Mouse (Mus musculus): ENCODE measurements around the gene Gm10260. TPM values are rescaled to one million over a fixed set of nuclear protein-coding genes. Genes with fewer than 3 reads are reported as not detected.

Gm10260 gene
- 4.7 and 23.6 TPM in 2 replicates for polyA plus RNA-seq (2015; fragmentation: Nextera tagmentation; extraction: Ambion mirVana)

- Histone ChIP-seq H3K9me3 (replicated peaks) (no peaks in the 10 kb centered on the region), H3K27ac (replicated peaks) (no peak within 1 kb of the TSS), H3K9ac (no peak within 1 kb of the TSS), H3K4me1 (peaks cover 15% of the 10 kb centered on the region; the same call in 1 of the 2 replicates), H3K4me3 (replicated peaks) (no peak within 1 kb of the TSS), H3K4me2 (replicated peaks) (no peak within 1 kb of the TSS), H3K36me3 (no peaks in the 10 kb centered on the region), H3K27me3 (no peaks in the 10 kb centered on the region)
- ATAC-seq (ENCODE audit: insufficient number of reproducible peaks, low FRiP score, low TSS enrichment, low read depth) = no peak
- WGBS = 94% methylated on average over 11 of the region's 11 CpGs
Measured at GRCm38 (mm10) chr13:97760532-97760931, at the start of gene Gm10260. Gene Gm10260 (minus strand): TSS chr13:97760632.

- H3K4me1 ChIP-seq = 0 out of 2 replicates have a peak, but pooled peaks cover 4% of the 10 kb centered on the region
- no peak overlapping the region for H3K4me3 ChIP-seq (replicated peaks)
- ATAC-seq (ENCODE audit: insufficient number of reproducible peaks, low FRiP score, low TSS enrichment, low read depth) = no peak
- no peak overlapping the region for H3K9ac ChIP-seq
- no peak overlapping the region for H3K27ac ChIP-seq (replicated peaks)
- WGBS = 86% methylated on average over 4 of the region's 4 CpGs
- no peaks in the 10 kb centered on the region for H3K36me3 ChIP-seq
- no peak overlapping the region for H3K4me2 ChIP-seq (replicated peaks)
- no peaks in the 10 kb centered on the region for H3K27me3 ChIP-seq
- H3K9me3 ChIP-seq (replicated peaks) = no peaks in the 10 kb centered on the region
Measured at GRCm38 (mm10) chr13:97809828-97810227, 49.4 kb upstream of the Gm10260 start.

GRCm38 (mm10) chr13:97805907-97806306, 45.5 kb upstream of the Gm10260 start:
- WGBS = 73% methylated on average over 9 of the region's 9 CpGs
- H3K36me3 ChIP-seq = no peaks in the 10 kb centered on the region
- H3K27me3 ChIP-seq = no peaks in the 10 kb centered on the region
- H3K4me3 ChIP-seq (replicated peaks) = no peak overlapping the region
- no peak for ATAC-seq (ENCODE audit: insufficient number of reproducible peaks, low FRiP score, low TSS enrichment, low read depth)
- no peak overlapping the region for H3K4me2 ChIP-seq (replicated peaks)
- no peaks in the 10 kb centered on the region for H3K9me3 ChIP-seq (replicated peaks)
- no peak overlapping the region for H3K9ac ChIP-seq
- H3K4me1 ChIP-seq = 0 out of 2 replicates have a peak, but pooled peaks cover 4% of the 10 kb centered on the region
- H3K27ac ChIP-seq (replicated peaks) = no peak overlapping the region

- Histone ChIP-seq H3K27ac (replicated peaks) (no peak overlapping the region), H3K4me1 (0 out of 2 replicates have a peak, but pooled peaks cover 3% of the 10 kb centered on the region), H3K36me3 (no peaks in the 10 kb centered on the region), H3K4me2 (replicated peaks) (no peak overlapping the region), H3K4me3 (replicated peaks) (no peak overlapping the region), H3K9ac (no peak overlapping the region), H3K27me3 (no peaks in the 10 kb centered on the region), H3K9me3 (replicated peaks) (no peaks in the 10 kb centered on the region)
- ATAC-seq (ENCODE audit: insufficient number of reproducible peaks, low FRiP score, low TSS enrichment, low read depth) = no peak
- WGBS = 72% methylated on average over 4 of the region's 4 CpGs
Measured at GRCm38 (mm10) chr13:97802386-97802785, 42.0 kb upstream of the Gm10260 start.

GRCm38 (mm10) chr13:97797462-97797861, 37.0 kb upstream of the Gm10260 start:
- Histone ChIP-seq H3K4me1 (0 out of 2 replicates have a peak, but pooled peaks cover 4% of the 10 kb centered on the region), H3K4me3 (replicated peaks) (no peak overlapping the region), H3K4me2 (replicated peaks) (no peak overlapping the region), H3K36me3 (no peaks in the 10 kb centered on the region), H3K9me3 (replicated peaks) (no peaks in the 10 kb centered on the region), H3K27me3 (no peaks in the 10 kb centered on the region), H3K27ac (replicated peaks) (no peak overlapping the region), H3K9ac (no peak overlapping the region)
- ATAC-seq (ENCODE audit: insufficient number of reproducible peaks, low FRiP score, low TSS enrichment, low read depth) = no peak
- 30% methylated on average over 5 of the region's 5 CpGs for WGBS

- Histone ChIP-seq H3K36me3 (no peaks in the 10 kb centered on the region), H3K27me3 (no peaks in the 10 kb centered on the region), H3K9ac (no peak overlapping the region), H3K27ac (replicated peaks) (no peak overlapping the region), H3K4me1 (peaks cover 20% of the 10 kb centered on the region), H3K4me2 (replicated peaks) (no peak overlapping the region), H3K9me3 (replicated peaks) (no peaks in the 10 kb centered on the region), H3K4me3 (replicated peaks) (no peak overlapping the region)
- 74% methylated on average over 1 of the region's 1 CpGs for WGBS
- no peak for ATAC-seq (ENCODE audit: insufficient number of reproducible peaks, low FRiP score, low TSS enrichment, low read depth)
Measured at GRCm38 (mm10) chr13:97794780-97795179, 34.3 kb upstream of the Gm10260 start.

GRCm38 (mm10) chr13:97793932-97794331, 33.5 kb upstream of the Gm10260 start:
- H3K27me3 ChIP-seq = no peaks in the 10 kb centered on the region
- H3K36me3 ChIP-seq = no peaks in the 10 kb centered on the region
- H3K27ac ChIP-seq (replicated peaks) = no peak overlapping the region
- H3K4me3 ChIP-seq (replicated peaks) = no peak overlapping the region
- no peak overlapping the region for H3K9ac ChIP-seq
- no peak overlapping the region for H3K4me2 ChIP-seq (replicated peaks)
- no peaks in the 10 kb centered on the region for H3K9me3 ChIP-seq (replicated peaks)
- WGBS = 56% methylated on average over 1 of the region's 1 CpGs
- ATAC-seq (ENCODE audit: insufficient number of reproducible peaks, low FRiP score, low TSS enrichment, low read depth) = no peak
- peaks cover 22% of the 10 kb centered on the region for H3K4me1 ChIP-seq

GRCm38 (mm10) chr13:97791664-97792063, 31.2 kb upstream of the Gm10260 start:
- H3K27me3 ChIP-seq = no peaks in the 10 kb centered on the region
- H3K9ac ChIP-seq = no peak overlapping the region
- 22% methylated on average over 6 of the region's 6 CpGs for WGBS
- peak; percentile 60; the same call in 1 of the 2 replicates for ATAC-seq (ENCODE audit: insufficient number of reproducible peaks, low FRiP score, low TSS enrichment, low read depth)
- H3K27ac ChIP-seq (replicated peaks) = no peak overlapping the region
- H3K4me2 ChIP-seq (replicated peaks) = no peak overlapping the region
- H3K4me3 ChIP-seq (replicated peaks) = no peak overlapping the region
- H3K9me3 ChIP-seq (replicated peaks) = no peaks in the 10 kb centered on the region
- peaks cover 17% of the 10 kb centered on the region for H3K4me1 ChIP-seq
- no peaks in the 10 kb centered on the region for H3K36me3 ChIP-seq

- 73% methylated on average over 12 of the region's 12 CpGs for WGBS
- Histone ChIP-seq H3K4me3 (replicated peaks) (no peak overlapping the region), H3K9ac (no peak overlapping the region), H3K36me3 (no peaks in the 10 kb centered on the region), H3K4me2 (replicated peaks) (no peak overlapping the region), H3K4me1 (peaks cover 29% of the 10 kb centered on the region), H3K9me3 (replicated peaks) (no peaks in the 10 kb centered on the region), H3K27ac (replicated peaks) (no peak overlapping the region), H3K27me3 (no peaks in the 10 kb centered on the region)
- ATAC-seq (ENCODE audit: insufficient number of reproducible peaks, low FRiP score, low TSS enrichment, low read depth) = no peak
Measured at GRCm38 (mm10) chr13:97789782-97790450, 29.5 kb upstream of the Gm10260 start.

GRCm38 (mm10) chr13:97785167-97785835, 24.9 kb upstream of the Gm10260 start:
- no peaks in the 10 kb centered on the region for H3K9me3 ChIP-seq (replicated peaks)
- H3K27ac ChIP-seq (replicated peaks) = no peak overlapping the region
- ATAC-seq (ENCODE audit: insufficient number of reproducible peaks, low FRiP score, low TSS enrichment, low read depth) = 0 out of 2 replicates have a peak, but pooled peaks have one; percentile 39
- WGBS = 50% methylated on average over 10 of the region's 10 CpGs
- peaks cover 24% of the 10 kb centered on the region; the same call in 1 of the 2 replicates for H3K4me1 ChIP-seq
- H3K4me2 ChIP-seq (replicated peaks) = no peak overlapping the region
- no peak overlapping the region for H3K4me3 ChIP-seq (replicated peaks)
- H3K36me3 ChIP-seq = no peaks in the 10 kb centered on the region
- no peaks in the 10 kb centered on the region for H3K27me3 ChIP-seq
- H3K9ac ChIP-seq = no peak overlapping the region

GRCm38 (mm10) chr13:97783423-97784143, 23.2 kb upstream of the Gm10260 start:
- peaks cover 22% of the 10 kb centered on the region; the same call in 1 of the 2 replicates for H3K4me1 ChIP-seq
- H3K9ac ChIP-seq = no peak overlapping the region
- H3K27me3 ChIP-seq = no peaks in the 10 kb centered on the region
- no peak overlapping the region for H3K4me3 ChIP-seq (replicated peaks)
- H3K36me3 ChIP-seq = no peaks in the 10 kb centered on the region
- H3K27ac ChIP-seq (replicated peaks) = no peak overlapping the region
- H3K4me2 ChIP-seq (replicated peaks) = no peak overlapping the region
- no peaks in the 10 kb centered on the region for H3K9me3 ChIP-seq (replicated peaks)
- 83% methylated on average over 8 of the region's 8 CpGs for WGBS
- no peak for ATAC-seq (ENCODE audit: insufficient number of reproducible peaks, low FRiP score, low TSS enrichment, low read depth)
